8 mouse cellular contexts compared by ENCODE assay signal in the genomic region with DNA sequence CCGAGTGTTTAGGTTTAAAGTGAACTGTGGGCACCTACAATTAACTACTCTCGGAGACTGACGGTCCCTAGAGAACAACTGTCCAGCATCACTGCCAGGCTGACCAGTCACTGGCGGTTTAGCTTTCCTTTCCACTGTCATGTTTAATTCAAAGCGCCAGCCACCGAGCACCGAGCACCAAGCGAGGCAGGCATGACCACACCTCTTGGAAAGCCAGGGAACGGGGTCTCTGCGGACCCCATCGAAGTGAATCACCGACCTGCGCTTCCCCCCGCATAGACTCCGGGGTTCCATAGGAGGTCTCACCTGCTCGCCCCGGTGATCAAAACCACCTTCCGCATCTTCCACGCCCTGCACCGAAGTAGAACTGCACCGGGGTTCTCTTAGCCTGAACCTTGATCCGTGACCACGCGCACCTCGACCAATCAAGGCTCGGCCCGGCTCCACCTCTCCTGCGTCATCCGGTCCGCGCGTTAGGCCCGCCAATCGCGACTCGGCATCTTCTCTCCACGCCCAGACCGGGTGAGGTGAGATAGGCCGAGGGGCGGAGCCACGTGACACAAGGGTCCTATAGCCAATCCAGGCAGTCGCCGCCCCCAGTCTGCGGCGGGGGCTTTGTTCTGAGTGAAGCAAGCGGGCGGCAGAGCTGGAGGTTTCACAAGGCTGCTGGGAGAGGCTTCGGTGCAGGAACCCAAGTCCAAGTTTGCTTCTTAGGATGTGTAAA. TPM values are rescaled to one million over a fixed set of nuclear protein-coding genes. Genes with fewer than 3 reads are reported as not detected.
DNase-seq lines count a peak whose midpoint lies in the region; ATAC-seq and TF ChIP-seq lines count a peak whose summit lies in the region.

TSS of gene Hsd17b7 (minus strand) at position 450 of the 724 bp plus-strand sequence.

- TF ChIP-seq CTCF in cortical plate, adult 2 months (IDR thresholded peaks at IDR 0.05; ENCODE audit: extremely low read depth, insufficient read depth, low read length): no peak

- peak; percentile 98 to 99 for DNase-seq in gastrocnemius, adult 8-10 months (ENCODE audit: low spot score in 2 of 2)
- peak; percentile 93 for DNase-seq in hindlimb bud, embryonic 11.5 days (ENCODE audit: extremely low spot score, low read depth, low spot score)
- DNase-seq in left cerebral cortex, adult 8-10 months (ENCODE audit: low spot score in 2 of 2): peak; percentile 92 to 99
- DNase-seq in right cerebral cortex, postnatal 10 days (ENCODE audit: low spot score in 2 of 2): peak; percentile 100
- DNase-seq in urinary bladder, postnatal 25 days (ENCODE audit: low spot score): peak; percentile 94

- TF ChIP-seq POLR2A in cortical plate, adult 2 months (IDR thresholded peaks at IDR 0.05; ENCODE audit: extremely low read depth, insufficient read depth, low read length): peak; percentile 96

- no peaks in the 10 kb centered on the region for H3K9me3 ChIP-seq in megakaryocyte, embryonic 14.5 days

- H3K4me3 ChIP-seq in cortical plate, adult 2 months (ENCODE audit: insufficient read depth, low read length): peak within 1 kb of the TSS; percentile 56
- peak within 1 kb of the TSS; percentile 93 for H3K4me3 ChIP-seq in megakaryocyte, embryonic 14.5 days (replicated peaks)

- H3K4me1 ChIP-seq in cortical plate, adult 2 months (ENCODE audit: control insufficient read depth, insufficient read depth, low read length): no peaks in the 10 kb centered on the region
- peaks cover 35% of the 10 kb centered on the region for H3K4me1 ChIP-seq in megakaryocyte, embryonic 14.5 days

- ATAC-seq in activated CD4-positive, CD25-positive, alpha-beta regulatory T cell, adult 4 months: peak; percentile 99

- no peaks in the 10 kb centered on the region for H3K27me3 ChIP-seq in megakaryocyte, embryonic 14.5 days (replicated peaks)

- peaks cover 36% of the 10 kb centered on the region for H3K36me3 ChIP-seq in megakaryocyte, embryonic 14.5 days (replicated peaks; ENCODE audit: low read length)

- no peak within 1 kb of the TSS for H3K27ac ChIP-seq in cortical plate, adult 2 months (ENCODE audit: insufficient read depth, low read length)

RNA-seq across cellular contexts. Expression of gene Hsd17b7, which starts in this region (rescaled TPM):
- polyA plus RNA-seq in activated CD4-positive, CD25-positive, alpha-beta regulatory T cell, adult 4 months (2017; shearing (Covaris generic)): 10 to 100 TPM in 1 of 2 experiments, 1 to 10 TPM in 1; 6.2 to 12.0 TPM
- polyA plus RNA-seq in cortical plate, adult 2 months (2012; rRNA removed): 13.1 and 14.2 TPM in 2 replicates
- total RNA-seq in gastrocnemius, adult 8-10 months (2022): 10 to 100 TPM in 2 of 4 experiments, 1 to 10 TPM in 2; 8.9 to 15.5 (median 11.1) TPM
- total RNA-seq in left cerebral cortex, adult 8-10 months (2022): 10 to 100 TPM; 15.9 to 19.6 (median 19.0) TPM
- 1.8 TPM in 1 of 2 replicates, not detected in the other for polyA plus RNA-seq in megakaryocyte, embryonic 14.5 days (2012; ENCODE audit: insufficient read depth, low replicate concordance)
